Mouse (Mus musculus) embryonic fibroblast, embryonic 13.5 days (primary cell): ENCODE results near the gene Rgs6.

Experiments
- CTCF ChIP-seq: IDR thresholded peaks from 2 replicates; pipeline ENCODE4 v1.5.1; 2011; ENCODE audit warnings: mild to moderate bottlenecking, control low read depth, low read length, moderate library complexity, borderline replicate concordance; ENCODE audit not compliant: insufficient read depth
- POLR2A ChIP-seq: IDR thresholded peaks from 2 replicates; pipeline ENCODE4 v1.6.1; 2011; ENCODE audit warnings: low read depth, mild to moderate bottlenecking, control low read depth, low read length, moderate library complexity

DNA sequence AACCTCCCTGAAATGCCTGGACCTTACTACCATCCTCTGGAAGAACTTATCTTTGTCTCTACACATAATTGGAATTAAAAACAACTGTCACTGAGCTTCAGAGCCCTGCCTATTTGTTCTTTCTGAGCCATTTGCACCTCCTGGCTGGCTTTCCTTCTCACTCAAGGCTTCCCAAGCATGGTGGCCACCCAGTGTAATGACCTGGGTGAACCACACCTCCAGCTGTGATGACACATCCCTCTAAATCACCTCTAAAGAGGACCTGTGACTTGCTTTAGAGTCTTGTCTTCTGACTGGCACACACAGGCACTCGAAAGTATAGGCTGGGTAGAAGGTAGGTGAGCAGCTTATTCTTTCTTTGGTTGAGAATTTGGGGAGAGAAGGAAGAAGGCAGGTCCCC lies 509.7 kb downstream of the Rgs6 start:
- TF ChIP-seq CTCF (no peak), POLR2A (no peak)
